Mouse (Mus musculus): ENCODE data around the gene Nepro. TPM values are rescaled to one million over a fixed set of nuclear protein-coding genes. Genes with fewer than 3 reads are reported as not detected.

Nepro gene
- polyA plus RNA-seq, 1 experiment from 2014 or later, result 3.2 TPM

- Histone ChIP-seq H3K4me2 (ENCODE audit: low read length) (no peak overlapping the region), H3K36me3 (ENCODE audit: control insufficient read depth, insufficient read depth, low read length) (no peaks in the 10 kb centered on the region), H3K4me1 (ENCODE audit: control insufficient read depth, insufficient read depth, low read length) (no peaks in the 10 kb centered on the region), H3K9ac (ENCODE audit: low read depth, low read length) (no peak overlapping the region), H3K27ac (ENCODE audit: low read length) (no peak overlapping the region), H3K27me3 (ENCODE audit: control insufficient read depth, insufficient read depth, low read depth, low read length) (no peaks in the 10 kb centered on the region), H3K9me3 (replicated peaks; ENCODE audit: control insufficient read depth, low read length, poor library complexity, severe bottlenecking) (no peaks in the 10 kb centered on the region), H3K4me3 (ENCODE audit: low read depth, low read length) (no peak overlapping the region)
- 61% methylated on average over 2 of the region's 2 CpGs for WGBS
- ATAC-seq, result no peak
Observed at GRCm38 (mm10) chr16:44767967-44768366, 43.9 kb downstream of the Nepro start.

- Histone ChIP-seq H3K9me3 (replicated peaks; ENCODE audit: control insufficient read depth, low read length, poor library complexity, severe bottlenecking) (no peaks in the 10 kb centered on the region), H3K4me1 (ENCODE audit: control insufficient read depth, insufficient read depth, low read length) (no peaks in the 10 kb centered on the region), H3K4me2 (ENCODE audit: low read length) (no peak overlapping the region), H3K4me3 (ENCODE audit: low read depth, low read length) (no peak overlapping the region), H3K36me3 (ENCODE audit: control insufficient read depth, insufficient read depth, low read length) (no peaks in the 10 kb centered on the region), H3K9ac (ENCODE audit: low read depth, low read length) (no peak overlapping the region), H3K27ac (ENCODE audit: low read length) (no peak overlapping the region), H3K27me3 (ENCODE audit: control insufficient read depth, insufficient read depth, low read depth, low read length) (no peaks in the 10 kb centered on the region)
- no peak for ATAC-seq
- WGBS, result 82% methylated on average over 6 of the region's 6 CpGs
Observed at GRCm38 (mm10) chr16:44772577-44772976, 48.5 kb downstream of the Nepro start.

- Histone ChIP-seq H3K9ac (ENCODE audit: low read depth, low read length) (no peak overlapping the region), H3K4me3 (ENCODE audit: low read depth, low read length) (no peak overlapping the region), H3K36me3 (ENCODE audit: control insufficient read depth, insufficient read depth, low read length) (no peaks in the 10 kb centered on the region), H3K27ac (ENCODE audit: low read length) (no peak overlapping the region), H3K4me2 (ENCODE audit: low read length) (no peak overlapping the region), H3K4me1 (ENCODE audit: control insufficient read depth, insufficient read depth, low read length) (no peaks in the 10 kb centered on the region), H3K27me3 (ENCODE audit: control insufficient read depth, insufficient read depth, low read depth, low read length) (no peaks in the 10 kb centered on the region), H3K9me3 (replicated peaks; ENCODE audit: control insufficient read depth, low read length, poor library complexity, severe bottlenecking) (no peaks in the 10 kb centered on the region)
- 85% methylated on average over 3 of the region's 3 CpGs for WGBS
- no peak for ATAC-seq
Observed at GRCm38 (mm10) chr16:44773673-44774072, 49.6 kb downstream of the Nepro start.

GRCm38 (mm10) chr16:44774201-44774600, 50.1 kb downstream of the Nepro start:
- no peak overlapping the region for H3K9ac ChIP-seq (ENCODE audit: low read depth, low read length)
- H3K4me3 ChIP-seq (ENCODE audit: low read depth, low read length), result no peak overlapping the region
- no peak overlapping the region for H3K27ac ChIP-seq (ENCODE audit: low read length)
- no peaks in the 10 kb centered on the region for H3K27me3 ChIP-seq (ENCODE audit: control insufficient read depth, insufficient read depth, low read depth, low read length)
- no peak overlapping the region for H3K4me2 ChIP-seq (ENCODE audit: low read length)
- no peaks in the 10 kb centered on the region for H3K36me3 ChIP-seq (ENCODE audit: control insufficient read depth, insufficient read depth, low read length)
- H3K4me1 ChIP-seq (ENCODE audit: control insufficient read depth, insufficient read depth, low read length), result no peaks in the 10 kb centered on the region
- ATAC-seq, result no peak
- WGBS, result 94% methylated on average over 6 of the region's 6 CpGs
- H3K9me3 ChIP-seq (replicated peaks; ENCODE audit: control insufficient read depth, low read length, poor library complexity, severe bottlenecking), result no peaks in the 10 kb centered on the region

GRCm38 (mm10) chr16:44778538-44779147, 54.5 kb downstream of the Nepro start:
- no peak overlapping the region for H3K4me2 ChIP-seq (ENCODE audit: low read length)
- H3K4me3 ChIP-seq (ENCODE audit: low read depth, low read length), result no peak overlapping the region
- no peaks in the 10 kb centered on the region for H3K4me1 ChIP-seq (ENCODE audit: control insufficient read depth, insufficient read depth, low read length)
- H3K9ac ChIP-seq (ENCODE audit: low read depth, low read length), result no peak overlapping the region
- H3K9me3 ChIP-seq (replicated peaks; ENCODE audit: control insufficient read depth, low read length, poor library complexity, severe bottlenecking), result no peaks in the 10 kb centered on the region
- H3K36me3 ChIP-seq (ENCODE audit: control insufficient read depth, insufficient read depth, low read length), result no peaks in the 10 kb centered on the region
- no peak for ATAC-seq
- 85% methylated on average over 17 of the region's 17 CpGs for WGBS
- no peaks in the 10 kb centered on the region for H3K27me3 ChIP-seq (ENCODE audit: control insufficient read depth, insufficient read depth, low read depth, low read length)
- no peak overlapping the region for H3K27ac ChIP-seq (ENCODE audit: low read length)

- H3K4me1 ChIP-seq (ENCODE audit: control insufficient read depth, insufficient read depth, low read length), result no peaks in the 10 kb centered on the region
- ATAC-seq, result no peak
- WGBS, result 97% methylated on average over 5 of the region's 5 CpGs
- no peaks in the 10 kb centered on the region for H3K36me3 ChIP-seq (ENCODE audit: control insufficient read depth, insufficient read depth, low read length)
- no peak overlapping the region for H3K27ac ChIP-seq (ENCODE audit: low read length)
- no peak overlapping the region for H3K4me2 ChIP-seq (ENCODE audit: low read length)
- no peaks in the 10 kb centered on the region for H3K27me3 ChIP-seq (ENCODE audit: control insufficient read depth, insufficient read depth, low read depth, low read length)
- no peak overlapping the region for H3K9ac ChIP-seq (ENCODE audit: low read depth, low read length)
- no peak overlapping the region for H3K4me3 ChIP-seq (ENCODE audit: low read depth, low read length)
- no peaks in the 10 kb centered on the region for H3K9me3 ChIP-seq (replicated peaks; ENCODE audit: control insufficient read depth, low read length, poor library complexity, severe bottlenecking)
Observed at GRCm38 (mm10) chr16:44779494-44779893, 55.4 kb downstream of the Nepro start.

- H3K9ac ChIP-seq (ENCODE audit: low read depth, low read length), result no peak overlapping the region
- H3K36me3 ChIP-seq (ENCODE audit: control insufficient read depth, insufficient read depth, low read length), result no peaks in the 10 kb centered on the region
- no peak overlapping the region for H3K27ac ChIP-seq (ENCODE audit: low read length)
- H3K4me1 ChIP-seq (ENCODE audit: control insufficient read depth, insufficient read depth, low read length), result no peaks in the 10 kb centered on the region
- 69% methylated on average over 4 of the region's 4 CpGs for WGBS
- H3K27me3 ChIP-seq (ENCODE audit: control insufficient read depth, insufficient read depth, low read depth, low read length), result no peaks in the 10 kb centered on the region
- ATAC-seq, result no peak
- no peak overlapping the region for H3K4me3 ChIP-seq (ENCODE audit: low read depth, low read length)
- H3K4me2 ChIP-seq (ENCODE audit: low read length), result no peak overlapping the region
- no peaks in the 10 kb centered on the region for H3K9me3 ChIP-seq (replicated peaks; ENCODE audit: control insufficient read depth, low read length, poor library complexity, severe bottlenecking)
Observed at GRCm38 (mm10) chr16:44780751-44781150, 56.6 kb downstream of the Nepro start.

Other genes with a start within 250 kb of the Nepro start
- 7.3 and 10.5 TPM in 2 replicates for gene Boc, start 165.4 kb upstream of the Nepro start, polyA plus RNA-seq (2015; fragmentation: Nextera tagmentation; extraction: Ambion mirVana)
- gene Gtpbp8, start 22.1 kb downstream of the Nepro start, polyA plus RNA-seq (2015; fragmentation: Nextera tagmentation; extraction: Ambion mirVana), result 40.5 and 43.0 TPM in 2 replicates
- 0.46 and 0.48 TPM in 2 replicates for gene Cd200r1, start 41.4 kb downstream of the Nepro start, polyA plus RNA-seq (2015; fragmentation: Nextera tagmentation; extraction: Ambion mirVana)
- gene Cd200r4, start 87.4 kb downstream of the Nepro start, polyA plus RNA-seq (2015; fragmentation: Nextera tagmentation; extraction: Ambion mirVana), result not detected in 2 replicates
- gene Cd200r2, start 142.8 kb downstream of the Nepro start, polyA plus RNA-seq (2015; fragmentation: Nextera tagmentation; extraction: Ambion mirVana), result not detected in 2 replicates
- not detected in 2 replicates for gene Cd200r3, start 219.4 kb downstream of the Nepro start, polyA plus RNA-seq (2015; fragmentation: Nextera tagmentation; extraction: Ambion mirVana)

Data from midbrain, embryonic 16.5 days (tissue).